Mouse (Mus musculus) erythroblast, embryonic 14.5 days (primary cell): Measurements from ENCODE around the gene Uqcc2. TPM values are rescaled to one million over a fixed set of nuclear protein-coding genes. Genes with fewer than 3 reads are reported as not detected.
A peak's percentile ranks its signal among the peaks of the same experiment; 100 is the strongest.

Experiments
- H3K27me3 ChIP-seq: 2 replicates; pipeline ENCODE4 v1.6.1; 2012; ENCODE audit warnings: inconsistent platforms; ENCODE audit not compliant: control insufficient read depth
- H3K36me3 ChIP-seq: 2 replicates; pipeline ENCODE4 v1.6.1; 2012; ENCODE audit warnings: mild to moderate bottlenecking, inconsistent platforms; ENCODE audit not compliant: control insufficient read depth
- H3K4me1 ChIP-seq: 2 replicates; pipeline ENCODE4 v1.6.1; 2012; ENCODE audit warnings: inconsistent platforms; ENCODE audit not compliant: control insufficient read depth
- H3K4me3 ChIP-seq: replicated peaks from 2 replicates; pipeline ENCODE3; 2012; ENCODE audit warnings: moderate library complexity, mild to moderate bottlenecking, inconsistent platforms
- H3K9me3 ChIP-seq: 2 replicates; pipeline ENCODE4 v1.6.1; 2012; ENCODE audit warnings: low read length, inconsistent platforms, mixed read lengths; ENCODE audit not compliant: control insufficient read depth
- GATA1 ChIP-seq: IDR thresholded peaks from 2 replicates; pipeline ENCODE4 v1.6.1; 2012; ENCODE audit warnings: low read length, inconsistent platforms, mixed read lengths
- TAL1 ChIP-seq: IDR thresholded peaks from 3 replicates; pipeline ENCODE4 v1.6.1; 2012; ENCODE audit warnings: low read length, inconsistent platforms, mixed read lengths
- polyA plus RNA-seq: library from polyadenylated mRNA; stranded (reverse); fragments of >175 nt; gene quantifications from 2 replicates; pipeline ENCODE4 v1.2.3, GENCODE M21; 2012

Uqcc2 gene
- 24.0 and 25.9 TPM in 2 replicates for polyA plus RNA-seq

GRCm38 (mm10) chr17:27133551-27134141 lies at the start of gene Uqcc2:
Uqcc2 (minus strand) TSS chr17:27133916.
- Histone ChIP-seq H3K4me1 (peaks cover 56% of the 10 kb centered on the region), H3K9me3 (peaks cover 2% of the 10 kb centered on the region; the same call in 1 of the 2 replicates)
- TF ChIP-seq GATA1 (no peak), TAL1 (no peak)

DNA sequence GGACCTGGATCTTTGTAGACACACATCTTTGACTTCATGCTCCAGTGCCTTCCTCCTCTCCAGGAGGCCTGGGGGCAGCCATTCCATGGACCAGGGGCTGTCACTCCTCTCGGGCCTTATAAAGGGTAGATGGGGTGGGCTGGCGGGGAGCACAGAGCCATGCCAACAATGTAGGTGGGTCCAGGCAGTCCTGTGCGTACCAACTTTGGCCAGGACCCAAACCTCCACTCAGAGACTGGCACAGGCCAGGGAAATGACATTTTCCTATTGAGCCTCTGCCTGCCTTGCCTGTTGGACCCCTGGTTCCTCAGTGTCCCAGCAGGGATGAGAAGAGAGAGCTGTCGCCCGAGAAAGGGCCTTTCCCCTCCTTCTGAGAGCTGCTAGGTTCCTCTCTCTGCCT lies 48.7 kb upstream of the Uqcc2 start:
- H3K4me3 ChIP-seq = no peak overlapping the region
- no peak for TF ChIP-seq TAL1
- TF ChIP-seq GATA1 = no peak
- peaks cover 4% of the 10 kb centered on the region; the same call in 1 of the 2 replicates for H3K27me3 ChIP-seq
- peaks cover 4% of the 10 kb centered on the region; the same call in 1 of the 2 replicates for H3K36me3 ChIP-seq
- peaks cover 74% of the 10 kb centered on the region for H3K4me1 ChIP-seq
- H3K9me3 ChIP-seq = peaks cover 19% of the 10 kb centered on the region

More at GRCm38 (mm10) chr17:27133551-27134141, at the start of gene Uqcc2:
- peak within 1 kb of the TSS; percentile 81 for H3K4me3 ChIP-seq
- H3K36me3 ChIP-seq = peaks cover 20% of the 10 kb centered on the region
- H3K27me3 ChIP-seq = no peaks in the 10 kb centered on the region

DNA sequence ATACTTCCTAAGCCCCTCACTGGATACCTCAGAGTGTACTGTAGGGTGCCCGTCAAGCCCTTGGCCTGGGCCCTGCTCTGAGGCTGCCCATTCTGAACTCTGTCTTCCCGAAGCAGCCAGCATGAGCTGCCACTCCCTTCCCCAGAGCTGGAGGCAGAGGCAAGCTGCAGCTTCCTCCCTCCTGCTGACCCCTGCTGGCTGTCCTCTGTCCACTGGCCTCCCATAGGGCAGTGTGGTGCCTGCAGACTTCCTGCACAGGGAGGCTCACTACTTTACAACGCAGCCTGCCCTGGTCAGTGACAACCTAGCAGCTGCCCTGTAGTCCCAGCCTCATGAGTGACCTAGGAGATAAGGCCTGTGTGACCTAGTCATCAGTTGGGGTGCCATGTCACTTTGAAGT lies 48.0 kb upstream of the Uqcc2 start:
- Histone ChIP-seq H3K36me3 (peaks cover 4% of the 10 kb centered on the region; the same call in 1 of the 2 replicates), H3K27me3 (no peaks in the 10 kb centered on the region; the same call in 1 of the 2 replicates), H3K4me3 (no peak overlapping the region), H3K9me3 (peaks cover 19% of the 10 kb centered on the region), H3K4me1 (peaks cover 70% of the 10 kb centered on the region)
- TF ChIP-seq GATA1 = no peak
- TF ChIP-seq TAL1 = no peak

DNA sequence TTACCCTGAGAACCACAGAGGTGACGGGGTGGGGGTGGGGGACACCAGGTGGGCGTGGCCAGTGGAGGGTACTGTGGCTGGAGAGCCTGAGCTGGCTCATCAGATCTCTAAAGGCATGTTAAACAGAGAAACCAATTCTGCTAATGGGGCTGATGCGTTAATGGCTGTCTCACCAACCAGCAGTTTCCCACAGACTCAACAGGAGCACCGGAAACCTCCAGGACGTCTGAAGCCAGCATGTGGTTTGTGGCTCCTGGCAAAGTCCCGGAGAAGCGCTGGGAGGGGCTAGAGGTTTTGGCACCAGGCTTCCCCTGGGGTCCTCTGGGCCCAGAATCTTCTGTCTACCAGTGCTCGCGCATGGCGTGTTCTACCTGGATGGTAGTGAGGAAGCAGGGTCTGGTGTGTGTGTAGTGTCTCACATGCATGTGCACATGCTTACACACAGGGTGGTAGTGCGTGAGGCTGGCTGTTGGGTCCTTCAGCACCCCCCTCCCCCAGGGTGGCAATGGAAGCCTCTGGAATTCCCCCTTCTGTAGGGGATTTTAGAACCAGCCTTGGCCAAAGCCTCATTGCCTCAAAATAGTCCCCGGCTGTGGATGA lies 46.1 kb upstream of the Uqcc2 start:
- Histone ChIP-seq H3K27me3 (no peaks in the 10 kb centered on the region; the same call in 1 of the 2 replicates), H3K9me3 (peaks cover 19% of the 10 kb centered on the region), H3K36me3 (peaks cover 4% of the 10 kb centered on the region; the same call in 1 of the 2 replicates), H3K4me3 (no peak overlapping the region), H3K4me1 (peaks cover 62% of the 10 kb centered on the region)
- TF ChIP-seq TAL1 = no peak
- TF ChIP-seq GATA1 = no peak

GRCm38 (mm10) chr17:27178427-27179177 lies 44.9 kb upstream of the Uqcc2 start:
- Histone ChIP-seq H3K27me3 (no peaks in the 10 kb centered on the region; the same call in 1 of the 2 replicates), H3K36me3 (peaks cover 4% of the 10 kb centered on the region; the same call in 1 of the 2 replicates), H3K9me3 (peaks cover 19% of the 10 kb centered on the region), H3K4me3 (no peak overlapping the region), H3K4me1 (peaks cover 51% of the 10 kb centered on the region)
- TF ChIP-seq GATA1 (no peak), TAL1 (no peak)

DNA sequence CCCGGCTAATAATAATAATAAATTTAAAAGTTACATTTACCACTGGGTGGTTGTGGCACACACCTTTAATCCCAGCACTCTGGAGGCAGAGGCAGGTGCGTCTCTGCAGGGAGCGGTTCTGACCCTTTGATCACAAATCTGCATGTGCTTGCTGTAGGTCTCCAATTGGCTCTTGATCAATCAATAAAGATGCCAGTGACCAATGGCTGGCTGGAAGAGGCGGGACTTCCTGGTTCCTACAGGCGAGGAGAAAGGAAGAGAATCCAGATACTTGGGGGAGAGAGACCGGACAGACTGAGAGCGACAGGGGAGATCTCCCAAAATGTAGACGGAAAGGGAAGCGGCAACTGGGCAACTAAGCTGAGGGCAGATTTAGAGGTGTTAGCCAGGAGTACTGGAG lies 44.3 kb upstream of the Uqcc2 start:
- Histone ChIP-seq H3K27me3 (no peaks in the 10 kb centered on the region; the same call in 1 of the 2 replicates), H3K4me1 (peaks cover 46% of the 10 kb centered on the region), H3K4me3 (no peak overlapping the region), H3K36me3 (peaks cover 4% of the 10 kb centered on the region; the same call in 1 of the 2 replicates), H3K9me3 (peaks cover 19% of the 10 kb centered on the region)
- TF ChIP-seq TAL1 (no peak), GATA1 (no peak)

DNA sequence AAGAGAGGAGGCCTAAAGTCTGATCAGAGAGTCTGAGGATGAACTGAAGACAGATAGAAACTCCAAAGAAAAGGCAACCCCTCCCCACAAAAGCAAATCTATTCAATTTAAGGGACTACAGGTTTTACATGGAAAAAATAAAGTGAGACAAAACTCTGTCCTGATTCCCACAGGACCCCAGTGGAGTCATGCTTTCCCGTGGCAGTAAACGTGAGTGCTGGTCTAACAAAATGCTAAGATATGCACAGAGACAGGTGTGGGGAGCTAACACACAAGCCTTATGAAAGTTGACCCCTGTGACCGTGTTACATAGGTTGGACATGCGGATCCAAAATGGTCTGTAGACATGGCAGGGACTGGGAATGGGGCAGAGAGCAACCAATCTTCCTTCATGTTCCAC lies 43.0 kb upstream of the Uqcc2 start:
- peaks cover 34% of the 10 kb centered on the region for H3K4me1 ChIP-seq

DNA sequence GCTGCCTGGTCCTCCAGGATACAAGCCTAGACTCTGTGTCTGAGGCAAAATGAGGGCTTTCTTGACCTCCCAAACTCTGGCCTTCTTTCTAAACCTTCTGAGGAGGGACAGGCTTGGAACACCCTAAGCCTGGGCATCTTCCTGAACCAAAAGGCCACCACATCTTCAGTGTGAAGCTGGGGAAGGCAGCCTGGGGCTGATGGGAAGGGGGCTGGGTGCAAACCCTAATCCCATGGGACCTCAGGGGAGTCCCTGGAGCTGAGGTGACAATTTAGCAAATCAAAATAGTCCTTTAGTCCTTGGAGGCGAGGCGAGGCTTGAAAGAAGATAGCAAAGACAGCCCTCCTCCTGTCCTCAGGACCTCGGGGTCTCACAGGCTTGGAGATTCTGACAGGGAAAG lies 42.6 kb upstream of the Uqcc2 start:
- Histone ChIP-seq H3K4me1 (peaks cover 30% of the 10 kb centered on the region), H3K36me3 (peaks cover 4% of the 10 kb centered on the region; the same call in 1 of the 2 replicates), H3K27me3 (no peaks in the 10 kb centered on the region; the same call in 1 of the 2 replicates), H3K9me3 (peaks cover 19% of the 10 kb centered on the region), H3K4me3 (no peak overlapping the region)
- TF ChIP-seq GATA1 (no peak), TAL1 (no peak)

More for the DNA sequence above, 43.0 kb upstream of the Uqcc2 start:
- Histone ChIP-seq H3K27me3 (no peaks in the 10 kb centered on the region; the same call in 1 of the 2 replicates), H3K4me3 (no peak overlapping the region), H3K9me3 (peaks cover 19% of the 10 kb centered on the region), H3K36me3 (peaks cover 4% of the 10 kb centered on the region; the same call in 1 of the 2 replicates)
- TF ChIP-seq TAL1 (no peak), GATA1 (no peak)
